Mouse (Mus musculus) megakaryocyte, embryonic 14.5 days (primary cell): ENCODE measurements around the gene Hnrnpl.

ENCODE experiments used
- FLI1 ChIP-seq: IDR thresholded peaks from 2 replicates; pipeline ENCODE4 v1.6.1; 2012; ENCODE audit warnings: low read length, inconsistent platforms, mixed read lengths
- GATA1 ChIP-seq: IDR thresholded peaks from 3 replicates; pipeline ENCODE4 v1.6.1; 2012; ENCODE audit warnings: mixed read lengths, low read length, inconsistent platforms, borderline replicate concordance

DNA sequence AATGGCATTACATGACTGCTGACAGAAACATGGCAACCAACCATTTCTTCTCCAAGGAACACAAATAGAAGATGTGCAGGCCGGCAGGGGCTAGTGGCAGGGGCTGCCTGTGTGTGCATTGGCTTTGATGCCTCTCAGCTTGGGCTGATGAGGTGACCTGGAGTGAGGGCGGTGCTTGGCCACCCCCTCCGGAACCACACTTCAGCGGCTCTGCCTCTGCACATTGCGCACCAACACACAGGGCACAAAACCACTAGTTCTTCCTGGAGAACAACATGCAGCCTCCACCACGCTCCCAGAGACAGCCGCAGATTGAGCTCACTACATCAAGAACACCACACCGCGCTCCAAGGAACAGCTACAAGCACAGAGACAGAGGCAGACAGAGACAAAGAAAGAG is 7.9 kb downstream of the Hnrnpl start:
- TF ChIP-seq GATA1, result no peak
- no peak for TF ChIP-seq FLI1
